Mouse (Mus musculus) lung, postnatal 14 days (tissue): ENCODE measurements around the gene Iqca.

Experiments
- DNase-seq: peaks from one replicate; pipeline ENCODE4 v3.0.0; 2021

The Iqca gene

DNA sequence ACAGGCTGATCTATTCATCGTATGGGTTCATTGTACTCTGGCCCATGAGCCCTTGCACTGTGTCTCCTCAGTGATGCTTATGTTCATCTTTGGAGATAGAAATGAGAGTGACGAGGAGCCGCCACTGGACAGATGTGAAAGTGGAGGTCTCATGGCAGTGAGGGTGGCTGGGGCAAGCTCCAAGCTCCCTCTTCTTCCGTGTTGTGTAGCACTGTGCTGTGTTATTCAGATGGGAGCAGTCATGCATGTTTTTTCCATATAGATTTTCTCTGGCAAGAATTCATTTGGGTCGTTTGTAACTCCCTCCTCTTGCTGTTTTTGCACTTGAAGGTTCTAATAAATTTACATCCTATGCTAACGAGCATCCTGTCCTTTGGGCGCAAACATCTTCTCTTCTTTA is 21.2 kb downstream of the Iqca start:
- no peak for DNase-seq

DNA sequence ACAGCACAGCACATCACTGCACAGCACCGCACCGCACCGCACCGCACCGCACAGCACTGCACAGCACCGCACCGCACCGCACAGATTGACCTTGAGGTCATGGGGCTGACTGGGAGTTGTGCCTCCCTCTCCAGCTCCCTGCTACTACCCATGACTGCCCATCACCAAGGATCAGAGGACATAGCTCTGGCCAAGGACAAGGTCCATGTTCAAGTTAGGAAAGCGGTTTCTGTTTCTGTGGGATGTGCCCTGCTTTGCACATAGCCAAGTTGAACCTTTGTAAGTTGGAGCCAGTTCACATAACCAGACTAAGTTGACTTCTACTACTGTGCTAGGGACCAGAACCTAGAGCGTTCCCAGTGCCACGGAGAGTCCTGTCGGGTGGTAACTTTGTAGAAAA is 28.6 kb downstream of the Iqca start:
- DNase-seq: no peak

DNA sequence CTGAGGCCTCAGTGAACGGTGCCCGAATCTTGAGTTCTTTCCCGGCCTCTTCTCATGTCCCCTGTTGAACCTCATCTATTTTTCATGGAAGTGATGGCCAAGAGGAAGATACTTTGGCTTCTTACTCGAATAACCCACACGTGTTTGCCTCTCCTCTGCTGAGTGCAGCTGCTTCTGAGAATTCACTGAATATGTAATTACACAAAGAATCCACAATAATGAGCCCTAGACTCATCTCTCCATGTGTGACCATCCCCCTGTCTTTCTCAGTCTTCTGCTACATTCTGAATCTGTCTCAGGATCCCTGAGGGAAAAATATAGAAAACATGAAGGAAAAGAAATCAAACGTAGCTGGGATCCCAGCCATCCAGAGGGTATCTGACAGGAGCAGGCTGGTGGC is 32.5 kb downstream of the Iqca start:
- no peak for DNase-seq

- DNase-seq: no peak
These were observed 34.0 kb downstream of the Iqca start for GRCm38 (mm10) chr1:90119214-90119613.

DNA sequence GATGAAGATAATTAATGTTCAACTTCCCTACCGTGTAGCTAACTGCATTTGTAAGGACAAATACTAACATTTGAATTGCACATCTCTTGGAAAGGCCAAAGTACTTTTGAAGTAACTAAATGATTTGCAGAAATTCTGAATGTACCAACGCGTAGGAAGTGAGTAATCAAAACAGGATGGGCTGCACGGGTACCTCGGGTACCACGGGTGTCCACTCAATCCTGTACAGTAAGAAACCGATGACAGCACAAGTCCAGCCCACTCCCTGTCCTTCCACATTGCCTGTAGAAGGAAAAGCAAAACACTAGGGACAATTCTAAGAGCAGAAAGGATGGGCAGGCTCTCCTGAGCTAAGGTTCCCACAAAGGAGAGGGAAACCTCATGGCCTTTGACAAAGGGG is 36.0 kb downstream of the Iqca start:
- no peak for DNase-seq

DNA sequence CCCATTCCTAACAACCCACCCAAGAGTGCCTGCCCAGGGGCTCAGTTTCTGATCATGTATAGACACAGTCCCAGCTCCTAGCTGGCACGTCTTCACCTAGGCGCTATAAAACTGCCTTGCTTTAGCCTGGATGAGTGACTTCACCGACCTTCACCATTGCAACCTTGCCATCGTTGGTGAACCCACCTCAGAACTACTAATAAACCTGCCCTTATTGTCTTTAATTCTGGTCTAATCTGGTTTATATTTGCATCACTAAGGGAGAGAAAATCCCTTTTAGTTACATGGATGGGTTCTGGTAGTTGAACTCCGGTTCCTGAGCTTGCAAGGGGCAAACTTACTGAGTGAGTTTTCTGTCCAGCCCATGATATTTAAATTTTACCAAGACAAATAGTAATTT is 38.6 kb downstream of the Iqca start:
- DNase-seq: no peak

DNA sequence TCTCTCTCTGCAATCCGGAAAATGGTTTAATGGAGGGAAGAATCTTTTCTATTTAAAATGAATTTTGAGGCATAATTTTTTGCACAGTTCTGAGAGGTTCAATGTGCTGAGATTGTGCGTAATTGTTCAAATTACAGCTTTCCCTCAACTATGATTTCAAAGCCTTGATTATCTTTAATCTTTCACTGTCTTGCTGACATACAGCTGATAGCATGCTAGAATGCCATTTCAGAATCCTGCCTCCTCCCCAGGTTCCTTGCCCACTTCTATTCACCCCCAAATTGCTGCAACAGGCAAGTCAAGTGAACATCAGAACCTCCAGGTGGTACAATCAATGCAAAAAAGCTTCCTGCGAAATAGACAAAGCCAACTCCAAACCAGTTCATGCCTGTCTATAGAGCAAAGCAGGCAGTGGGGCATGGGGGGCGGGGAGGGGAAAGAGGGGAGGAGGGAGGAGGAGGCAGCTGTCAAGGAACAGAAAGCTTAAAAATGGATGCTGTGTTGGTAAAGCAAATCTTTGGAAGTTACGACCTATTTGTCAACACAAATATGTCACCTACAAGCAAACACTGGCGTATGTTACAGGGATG is 39.5 kb downstream of the Iqca start:
- DNase-seq: no peak

GRCm38 (mm10) chr1:90112669-90113068 is 40.5 kb downstream of the Iqca start:
- DNase-seq: no peak

DNA sequence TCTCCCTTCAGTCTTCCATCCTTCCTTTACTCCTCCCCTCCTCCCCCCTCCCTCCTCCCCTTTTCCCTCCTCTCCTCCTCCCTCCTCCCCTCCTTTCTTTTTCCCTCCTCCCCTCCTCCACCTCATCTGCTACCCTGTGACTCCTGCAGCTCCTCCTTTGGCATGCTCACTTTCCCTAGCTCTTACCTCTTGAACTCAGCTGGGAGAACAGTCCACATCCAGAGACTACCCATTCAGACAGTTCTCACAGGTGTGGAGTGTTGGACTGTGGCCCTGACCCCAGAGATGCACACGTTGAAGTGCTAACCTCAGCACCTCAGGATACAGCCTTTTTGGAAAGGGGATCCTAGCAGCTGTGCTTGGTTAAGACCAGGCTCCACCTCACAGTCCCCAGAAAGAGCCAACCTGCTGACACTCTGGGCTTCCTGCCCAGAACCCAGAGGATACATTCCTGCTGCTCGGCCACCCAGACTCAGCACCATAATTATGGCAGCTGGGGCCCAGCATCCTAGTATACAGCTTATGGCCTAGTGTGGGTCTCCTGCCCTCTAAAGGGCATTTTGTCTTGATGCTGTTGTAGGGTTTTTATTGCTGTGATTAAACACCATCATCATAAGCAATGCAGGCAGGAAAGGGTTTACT is 41.9 kb downstream of the Iqca start:
- no peak for DNase-seq

- DNase-seq: no peak
These were observed 49.2 kb downstream of the Iqca start for GRCm38 (mm10) chr1:90103896-90104487.

GRCm38 (mm10) chr1:90100360-90101232 is 52.6 kb downstream of the Iqca start:
- DNase-seq: peak; percentile 51

DNA sequence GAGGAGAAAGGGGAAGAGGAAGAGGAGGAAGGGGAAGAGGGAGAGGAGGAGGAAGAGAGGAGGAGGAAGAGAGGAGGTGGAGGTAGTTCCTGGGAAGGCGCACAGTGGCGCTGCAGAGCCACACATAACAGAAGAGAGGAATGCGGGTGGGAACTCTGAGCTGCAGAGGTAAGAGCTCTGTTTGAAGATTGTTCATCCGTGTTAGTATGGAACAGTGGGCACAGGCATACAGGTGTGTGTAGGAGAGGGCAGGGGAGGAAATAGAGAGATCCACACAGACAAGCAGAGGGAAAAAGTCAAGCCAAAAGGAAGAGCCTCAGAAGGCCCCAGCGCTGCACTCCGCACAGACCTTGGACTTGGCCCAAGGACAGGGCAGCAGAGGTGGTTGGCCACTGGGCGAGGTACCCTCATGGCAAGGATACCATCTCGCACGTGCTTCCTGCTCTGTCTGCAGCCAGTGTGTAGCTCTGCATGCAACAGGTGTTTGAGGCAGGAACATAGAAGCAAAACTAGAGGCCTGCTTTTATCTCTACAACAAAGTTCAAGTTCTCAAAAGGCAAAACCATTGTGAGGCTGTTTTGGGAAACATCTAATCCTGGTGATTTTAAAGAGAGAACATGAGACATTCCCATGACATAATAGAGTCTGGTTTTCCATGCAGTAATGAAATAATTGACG is 60.2 kb downstream of the Iqca start:
- no peak for DNase-seq

DNA sequence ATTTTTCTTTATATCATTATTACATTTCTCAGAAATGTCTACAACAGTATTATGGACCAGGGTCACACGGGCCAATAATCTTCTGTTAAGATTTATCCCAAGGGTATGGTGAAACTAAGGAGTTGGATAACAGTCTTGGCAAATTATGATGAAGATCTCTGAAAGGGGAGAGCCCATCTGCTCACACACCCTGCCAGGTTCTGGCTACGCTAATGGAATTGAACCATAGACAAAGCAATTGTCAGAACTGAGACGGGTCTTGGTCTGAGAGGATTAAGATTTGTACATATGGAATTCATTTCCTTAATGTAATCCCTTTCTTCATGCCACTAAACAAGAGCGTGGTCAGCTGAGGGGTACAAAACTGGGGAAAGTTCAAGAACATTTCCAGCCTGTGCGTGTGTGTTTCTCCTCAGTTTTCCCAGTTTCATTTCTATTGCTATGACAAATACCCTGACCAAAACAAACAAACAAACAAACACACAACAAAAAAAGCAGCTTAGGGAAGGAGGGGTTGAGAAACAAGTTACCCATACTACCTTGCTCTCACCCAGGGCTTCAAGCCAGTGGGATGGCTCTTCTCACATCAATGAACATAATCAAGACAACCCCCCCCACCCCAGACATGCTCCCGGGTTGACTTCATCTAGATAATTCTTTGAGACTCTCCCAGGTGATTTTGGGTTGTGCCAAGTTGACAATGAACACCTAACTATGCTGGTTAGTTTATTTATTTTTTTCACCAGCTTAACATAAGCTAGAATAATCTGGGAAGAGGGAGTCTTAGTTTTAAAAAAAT is 64.8 kb downstream of the Iqca start:
- DNase-seq: no peak

DNA sequence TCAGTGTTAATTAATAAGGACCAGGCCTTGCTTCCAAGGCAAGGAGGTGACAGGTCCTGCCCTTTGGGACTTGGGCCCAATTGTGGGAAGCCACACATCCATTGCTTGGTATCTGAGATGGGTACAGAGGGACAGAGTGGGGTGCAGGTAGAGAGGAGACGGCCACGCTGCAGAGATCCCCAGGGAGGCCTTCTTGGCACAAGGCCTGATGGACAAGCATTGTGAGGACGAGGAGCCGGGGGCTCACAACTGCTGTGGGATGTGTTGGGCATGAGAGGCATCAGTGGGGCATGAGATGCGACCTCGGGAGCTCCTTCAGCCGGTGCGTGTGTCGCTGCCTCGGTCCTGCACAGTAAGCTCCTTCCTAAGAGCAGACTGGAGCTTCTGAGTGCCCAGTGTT is 66.7 kb downstream of the Iqca start:
- no peak for DNase-seq

- no peak for DNase-seq
These were observed 67.6 kb downstream of the Iqca start for GRCm38 (mm10) chr1:90085526-90086157.

GRCm38 (mm10) chr1:90076291-90076690 is 76.9 kb downstream of the Iqca start:
- DNase-seq: no peak

DNA sequence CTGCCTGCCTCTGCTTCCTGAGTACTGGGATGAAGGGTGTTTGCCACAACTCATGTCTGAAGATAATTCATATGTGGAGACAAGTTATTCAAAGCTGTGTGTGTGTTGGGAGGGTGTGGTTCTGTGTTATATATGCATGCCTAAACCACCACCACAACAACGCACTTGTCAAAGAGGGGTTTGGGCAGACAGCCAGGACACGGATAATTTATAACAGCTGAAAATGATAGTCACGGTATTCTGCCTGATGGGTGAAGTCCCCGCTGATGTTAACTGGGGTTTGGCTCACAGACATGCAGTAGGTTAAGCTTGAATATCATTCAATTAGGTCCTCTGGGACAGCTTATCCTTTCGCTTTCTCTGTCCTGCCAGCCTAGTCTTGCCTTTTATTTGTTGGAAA is 78.4 kb downstream of the Iqca start:
- no peak for DNase-seq

GRCm38 (mm10) chr1:90071812-90072580 is 81.2 kb downstream of the Iqca start:
- no peak for DNase-seq

- peak; percentile 69 for DNase-seq
These were observed 92.6 kb downstream of the Iqca start for GRCm38 (mm10) chr1:90060599-90060998.

DNA sequence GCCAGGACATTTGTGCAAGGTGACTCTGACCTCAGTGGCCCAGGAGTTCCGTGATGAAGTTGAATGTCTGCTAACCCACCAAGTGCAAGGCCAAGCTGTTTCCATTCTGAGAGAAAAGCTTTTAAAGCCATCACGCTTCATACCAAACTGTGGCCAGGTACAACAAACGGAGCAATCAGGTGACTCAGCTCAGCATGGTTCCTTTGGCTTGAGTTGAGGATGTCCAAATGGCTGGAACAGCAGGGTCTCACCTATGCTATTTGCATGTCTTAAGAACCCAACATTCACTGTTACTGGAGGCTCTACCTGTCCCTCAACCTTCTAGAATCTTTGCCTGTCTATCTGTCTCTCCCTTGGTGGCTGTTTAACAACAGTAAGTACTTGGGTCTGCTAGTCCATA is 93.1 kb downstream of the Iqca start:
- no peak for DNase-seq

GRCm38 (mm10) chr1:90054991-90055390 is 98.2 kb downstream of the Iqca start:
- DNase-seq: no peak
